Mouse (Mus musculus): ENCODE measurements around the gene Gm10306.

GRCm38 (mm10) chr4:94561954-94562648 is 5.8 kb downstream of the Gm10306 start:
- no peak for TF ChIP-seq CTCF (IDR thresholded peaks at IDR 0.05; ENCODE audit: borderline replicate concordance, control insufficient read depth, extremely low read depth, insufficient read depth, low read length, poor library complexity)
- no peak for TF ChIP-seq POLR2A (IDR thresholded peaks at IDR 0.05; ENCODE audit: control insufficient read depth, extremely low read depth, insufficient read depth, low read length, poor library complexity)
